Mouse (Mus musculus) stomach, postnatal 0 days (tissue): Measurements from ENCODE around the gene Tssc4. TPM values are rescaled to one million over a fixed set of nuclear protein-coding genes. Genes with fewer than 3 reads are reported as not detected.
A peak's percentile ranks its signal among the peaks of the same experiment; 100 is the strongest.

Source experiments
- ATAC-seq: fragments of 200-750 bp; cut with Nextera tagmentation; 2 replicates; pipeline ENCODE4 v1.8.0; 2017; ENCODE audit not compliant: low FRiP score, low TSS enrichment
- DNase-seq: peaks from one replicate; pipeline ENCODE4 v3.0.0-alpha.2; 2016; ENCODE audit warnings: low spot score
- H3K27ac ChIP-seq: fragments of 300-500 bp; sonication (generic); replicated peaks from 2 replicates; pipeline ENCODE4 v1.5.1; 2014; ENCODE audit warnings: mild to moderate bottlenecking, control low read depth
- H3K27me3 ChIP-seq: fragments of 300-500 bp; sonication (generic); 2 replicates; pipeline ENCODE4 v1.6.1; 2014; ENCODE audit warnings: low read length; ENCODE audit not compliant: control insufficient read depth, insufficient read depth
- H3K36me3 ChIP-seq: fragments of 300-500 bp; sonication (generic); 2 replicates; pipeline ENCODE4 v1.6.1; 2014; ENCODE audit warnings: low read length, mixed read lengths; ENCODE audit not compliant: control insufficient read depth, insufficient read depth
- H3K4me1 ChIP-seq: fragments of 300-500 bp; sonication (generic); replicated peaks from 2 replicates; pipeline ENCODE4 v1.6.1; 2014; ENCODE audit warnings: antibody characterized with exemption; ENCODE audit not compliant: control insufficient read depth, insufficient read depth
- H3K4me2 ChIP-seq: fragments of 300-500 bp; sonication (generic); replicated peaks from 2 replicates; pipeline ENCODE4 v1.6.1; 2014; ENCODE audit warnings: low read depth, mild to moderate bottlenecking, control low read depth, moderate library complexity
- H3K4me3 ChIP-seq: fragments of 300-500 bp; sonication (generic); 2 replicates; pipeline ENCODE4 v1.5.1; 2014; ENCODE audit warnings: low read depth, low read length, control low read depth
- H3K9ac ChIP-seq: fragments of 300-500 bp; sonication (generic); 2 replicates; pipeline ENCODE4 v1.6.1; 2014; ENCODE audit warnings: mild to moderate bottlenecking, low read length, control low read depth, mixed read lengths
- H3K9me3 ChIP-seq: fragments of 300-500 bp; sonication (generic); 2 replicates; pipeline ENCODE4 v1.6.1; 2016; ENCODE audit warnings: low read length; ENCODE audit not compliant: control insufficient read depth
- CTCF ChIP-seq: IDR thresholded peaks from 2 replicates; pipeline ENCODE4 v1.5.1; 2016; ENCODE audit warnings: antibody characterized with exemption, low read depth, mild to moderate bottlenecking, moderate library complexity
- EP300 ChIP-seq: optimal IDR thresholded peaks from 2 replicates; pipeline ENCODE3; 2016; ENCODE audit warnings: antibody characterized with exemption
- WGBS: fragments of 180-500 bp; shearing (Covaris S2); extraction: QIAGEN DNeasy Blood & Tissue Kit; methylation state at CpG from one replicate; pipeline ENCODE4 v1.1.7; 2014; 5-methylcytosine and 5-hydroxymethylcytosine counted together
- polyA plus RNA-seq: library from polyadenylated mRNA; unstranded; fragments of >200 nt; fragmentation: Nextera tagmentation; extraction: Ambion mirVana; gene quantifications from 2 replicates; pipeline ENCODE4 v1.2.1, GENCODE M21; 2015

Gene Tssc4
- polyA plus RNA-seq, 1 experiment from 2014 or later: 44.7 TPM

- TF ChIP-seq CTCF (no peak), EP300 (no peak)
- WGBS: 60% methylated on average over 3 of the region's 3 CpGs
- Histone ChIP-seq H3K4me2 (no peak overlapping the region), H3K9ac (no peak overlapping the region), H3K9me3 (no peaks in the 10 kb centered on the region), H3K4me3 (no peak overlapping the region), H3K27me3 (no peaks in the 10 kb centered on the region), H3K4me1 (no peaks in the 10 kb centered on the region), H3K36me3 (no peaks in the 10 kb centered on the region), H3K27ac (no peak overlapping the region)
- ATAC-seq: no peak; the same call in 1 of the 2 replicates
- no peak for DNase-seq
These were observed 43.6 kb upstream of the Tssc4 start for GRCm38 (mm10) chr7:143025496-143025895.

DNA sequence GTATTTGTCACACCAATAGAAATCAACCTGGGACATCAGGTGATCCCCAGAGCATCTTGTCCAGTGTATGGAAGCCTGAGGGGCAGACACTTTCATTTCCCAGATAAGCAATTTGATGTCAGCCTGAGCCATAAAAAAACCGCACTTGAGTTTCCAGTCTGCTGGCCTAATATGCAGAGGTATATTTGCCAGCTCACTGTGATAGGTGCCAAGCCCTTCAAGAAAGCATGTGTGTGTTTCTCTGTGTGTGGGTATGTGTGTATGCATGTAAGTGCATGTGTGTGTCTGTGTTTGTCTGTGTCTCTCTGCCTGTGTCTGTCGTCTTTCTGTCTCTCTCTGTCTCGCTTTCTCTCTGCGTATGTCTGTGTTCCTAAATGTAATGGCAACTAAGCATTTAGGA lies 41.9 kb upstream of the Tssc4 start:
- ATAC-seq (no peak), DNase-seq (no peak)
- H3K27ac ChIP-seq: peak overlapping the region; percentile 56; the same call in 1 of the 2 replicates
- H3K4me2 ChIP-seq: no peak overlapping the region
- no peaks in the 10 kb centered on the region for H3K9me3 ChIP-seq
- no peaks in the 10 kb centered on the region for H3K27me3 ChIP-seq
- 65% methylated on average over 4 of the region's 4 CpGs for WGBS
- H3K4me1 ChIP-seq: no peaks in the 10 kb centered on the region
- H3K4me3 ChIP-seq: no peak overlapping the region
- H3K9ac ChIP-seq: no peak overlapping the region
- TF ChIP-seq CTCF (no peak), EP300 (no peak)
- no peaks in the 10 kb centered on the region for H3K36me3 ChIP-seq

- H3K9me3 ChIP-seq: no peaks in the 10 kb centered on the region
- no peak for TF ChIP-seq EP300
- no peak for TF ChIP-seq CTCF
- DNase-seq (no peak), ATAC-seq (no peak)
- H3K4me1 ChIP-seq: no peaks in the 10 kb centered on the region
- 47% methylated on average over 1 of the region's 1 CpGs for WGBS
- H3K4me2 ChIP-seq: no peak overlapping the region
- H3K36me3 ChIP-seq: no peaks in the 10 kb centered on the region
- H3K9ac ChIP-seq: no peak overlapping the region
- H3K27me3 ChIP-seq: no peaks in the 10 kb centered on the region
- no peak overlapping the region for H3K27ac ChIP-seq
- no peak overlapping the region for H3K4me3 ChIP-seq
These were observed 37.2 kb upstream of the Tssc4 start for GRCm38 (mm10) chr7:143031816-143032215.

- TF ChIP-seq CTCF: no peak
- TF ChIP-seq EP300: no peak
- no peaks in the 10 kb centered on the region for H3K9me3 ChIP-seq
- WGBS: 73% methylated on average over 4 of the region's 4 CpGs
These were observed 35.5 kb upstream of the Tssc4 start for GRCm38 (mm10) chr7:143033581-143033980.

GRCm38 (mm10) chr7:143034112-143034511 lies 34.9 kb upstream of the Tssc4 start:
- DNase-seq (no peak), ATAC-seq (no peak)
- Histone ChIP-seq H3K27me3 (no peaks in the 10 kb centered on the region), H3K9ac (no peak overlapping the region), H3K9me3 (no peaks in the 10 kb centered on the region), H3K36me3 (no peaks in the 10 kb centered on the region), H3K4me2 (no peak overlapping the region), H3K27ac (no peak overlapping the region), H3K4me1 (no peaks in the 10 kb centered on the region), H3K4me3 (no peak overlapping the region)
- TF ChIP-seq EP300: no peak
- TF ChIP-seq CTCF: no peak
- 87% methylated on average over 2 of the region's 2 CpGs for WGBS

More at GRCm38 (mm10) chr7:143033581-143033980, 35.5 kb upstream of the Tssc4 start:
- Histone ChIP-seq H3K4me3 (no peak overlapping the region), H3K9ac (no peak overlapping the region), H3K27me3 (no peaks in the 10 kb centered on the region), H3K36me3 (no peaks in the 10 kb centered on the region), H3K4me2 (no peak overlapping the region), H3K4me1 (no peaks in the 10 kb centered on the region), H3K27ac (no peak overlapping the region)
- no peak for ATAC-seq
- no peak for DNase-seq

DNA sequence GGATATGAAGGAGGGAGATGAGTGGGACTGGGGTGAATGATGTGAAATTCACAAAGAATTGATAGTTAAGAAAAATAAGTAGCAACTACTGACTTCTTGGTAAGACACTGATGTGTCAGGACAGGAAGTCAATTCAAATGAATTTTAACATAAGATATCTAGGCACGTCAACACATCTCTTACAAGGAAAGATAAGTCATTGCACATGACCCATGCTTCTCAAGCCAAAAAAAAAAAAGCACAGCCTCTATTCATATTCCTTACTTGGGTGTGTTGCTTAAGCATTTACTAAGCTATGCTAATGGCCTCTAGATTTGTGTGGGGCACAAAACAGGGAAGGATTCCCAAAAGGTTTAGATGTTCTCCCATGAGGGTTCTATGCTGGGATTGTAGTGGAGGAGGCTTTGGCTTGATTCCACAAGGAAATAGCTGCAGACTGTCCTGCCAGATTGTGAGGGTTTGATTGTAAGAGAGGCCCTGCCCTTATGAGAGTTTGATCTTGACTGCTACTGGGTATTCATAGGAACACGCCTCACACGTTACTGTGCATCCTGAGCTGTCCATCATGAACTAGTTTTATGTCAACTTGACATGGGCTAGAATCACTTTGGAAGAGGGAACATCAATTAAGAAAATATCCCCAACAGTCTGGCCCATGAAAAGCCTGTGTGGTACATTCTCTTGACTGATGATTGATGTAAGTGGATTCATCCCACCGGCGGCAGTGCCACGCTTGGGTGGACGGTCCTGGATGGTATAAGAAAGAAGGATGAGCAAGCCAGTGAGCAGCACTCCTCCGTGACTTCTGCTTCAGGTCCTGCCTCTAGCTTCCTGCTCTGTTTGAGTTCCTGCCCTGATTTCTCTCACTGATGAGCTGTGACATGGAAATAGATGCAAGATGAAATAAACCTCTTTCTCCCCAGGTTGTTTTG lies 34.3 kb upstream of the Tssc4 start:
- no peaks in the 10 kb centered on the region for H3K9me3 ChIP-seq
- no peak overlapping the region for H3K4me2 ChIP-seq
- no peak overlapping the region for H3K4me3 ChIP-seq
- no peak overlapping the region for H3K27ac ChIP-seq
- ATAC-seq (no peak), DNase-seq (no peak)
- no peak overlapping the region for H3K9ac ChIP-seq
- H3K36me3 ChIP-seq: no peaks in the 10 kb centered on the region
- 79% methylated on average over 8 of the region's 8 CpGs for WGBS
- H3K4me1 ChIP-seq: no peaks in the 10 kb centered on the region
- TF ChIP-seq EP300 (no peak), CTCF (no peak)
- H3K27me3 ChIP-seq: no peaks in the 10 kb centered on the region
